Mouse (Mus musculus) kidney, embryonic 15.5 days (tissue): ENCODE measurements at regions not wholly inside any gene's neighbourhood (a gene's known extent, or its start where the extent isn't known, plus 50 kb on each side); places are given as distances from the start of the nearest gene placed in this dataset.
A peak's percentile ranks its signal among the peaks of the same experiment; 100 is the strongest.

Source experiments
- ATAC-seq: fragments of 200-750 bp; cut with Nextera tagmentation; replicated peaks from 2 replicates; pipeline ENCODE4 v1.8.0; 2017; ENCODE audit warnings: moderate TSS enrichment; ENCODE audit not compliant: low FRiP score
- H3K27ac ChIP-seq: fragments of 300-500 bp; sonication (generic); 2 replicates; pipeline ENCODE4 v1.5.1; 2015; ENCODE audit warnings: mild to moderate bottlenecking, inconsistent platforms
- H3K27me3 ChIP-seq: fragments of 300-500 bp; sonication (generic); 2 replicates; pipeline ENCODE4 v1.6.1; 2015; ENCODE audit warnings: inconsistent platforms
- H3K36me3 ChIP-seq: fragments of 300-500 bp; sonication (generic); 2 replicates; pipeline ENCODE4 v1.6.1; 2015; ENCODE audit warnings: inconsistent platforms
- H3K4me1 ChIP-seq: fragments of 300-500 bp; sonication (generic); 2 replicates; pipeline ENCODE4 v1.6.1; 2015; ENCODE audit warnings: inconsistent platforms
- H3K4me2 ChIP-seq: fragments of 300-500 bp; sonication (generic); 2 replicates; pipeline ENCODE4 v1.6.1; 2015; ENCODE audit warnings: moderate library complexity, mild to moderate bottlenecking, inconsistent platforms
- H3K4me3 ChIP-seq: fragments of 300-500 bp; sonication (generic); replicated peaks from 2 replicates; pipeline ENCODE4 v1.5.1; 2015; ENCODE audit warnings: mild to moderate bottlenecking, inconsistent platforms
- H3K9ac ChIP-seq: fragments of 300-500 bp; sonication (generic); 2 replicates; pipeline ENCODE4 v1.6.1; 2015; ENCODE audit warnings: mild to moderate bottlenecking, inconsistent platforms
- H3K9me3 ChIP-seq: fragments of 300-500 bp; sonication (generic); replicated peaks from 2 replicates; pipeline ENCODE4 v1.6.1; 2016; ENCODE audit warnings: inconsistent platforms
- WGBS: fragments of 180-500 bp; shearing (Covaris S2); methylation state at CpG from one replicate; pipeline ENCODE4 v1.1.7; 2015; ENCODE audit warnings: mixed read lengths; 5-methylcytosine and 5-hydroxymethylcytosine counted together

- H3K9me3 ChIP-seq, result no peaks in the 10 kb centered on the region
- H3K9ac ChIP-seq, result no peak overlapping the region
- WGBS, result 28% methylated on average over 7 of the region's 7 CpGs
- peak overlapping the region; percentile 33; the same call in 1 of the 2 replicates for H3K27ac ChIP-seq
- H3K36me3 ChIP-seq, result no peaks in the 10 kb centered on the region
- peak; percentile 77 for ATAC-seq
- H3K4me3 ChIP-seq, result no peak overlapping the region
- H3K4me2 ChIP-seq, result no peak overlapping the region
- no peaks in the 10 kb centered on the region for H3K27me3 ChIP-seq
- peaks cover 9% of the 10 kb centered on the region; the same call in 1 of the 2 replicates for H3K4me1 ChIP-seq
Measured at GRCm38 (mm10) chr2:75202587-75203220, 377.1 kb downstream of the Mtx2 start.

- Histone ChIP-seq H3K4me2 (peak overlapping the region; percentile 43), H3K9ac (no peak overlapping the region), H3K36me3 (no peaks in the 10 kb centered on the region), H3K27me3 (no peaks in the 10 kb centered on the region), H3K27ac (peak overlapping the region; percentile 4), H3K9me3 (no peaks in the 10 kb centered on the region), H3K4me3 (no peak overlapping the region), H3K4me1 (peaks cover 28% of the 10 kb centered on the region)
- WGBS, result 27% methylated on average over 27 of the region's 27 CpGs
- peak; percentile 53 for ATAC-seq
Measured at GRCm38 (mm10) chr2:75208821-75209758, 383.5 kb downstream of the Mtx2 start.

GRCm38 (mm10) chr2:75209790-75210583 lies 384.4 kb downstream of the Mtx2 start:
- WGBS, result 45% methylated on average over 17 of the region's 17 CpGs
- no peak overlapping the region for H3K27ac ChIP-seq
- H3K27me3 ChIP-seq, result no peaks in the 10 kb centered on the region
- H3K9me3 ChIP-seq, result no peaks in the 10 kb centered on the region
- no peak overlapping the region for H3K4me3 ChIP-seq
- H3K9ac ChIP-seq, result no peak overlapping the region
- peak overlapping the region; percentile 43; the same call in 1 of the 2 replicates for H3K4me2 ChIP-seq
- peak; percentile 67; the same call in 1 of the 2 replicates for ATAC-seq
- H3K36me3 ChIP-seq, result no peaks in the 10 kb centered on the region
- peaks cover 25% of the 10 kb centered on the region for H3K4me1 ChIP-seq

GRCm38 (mm10) chr2:75216931-75217330 lies 391.3 kb downstream of the Mtx2 start:
- 59% methylated on average over 5 of the region's 5 CpGs for WGBS
- no peaks in the 10 kb centered on the region for H3K36me3 ChIP-seq

GRCm38 (mm10) chr2:75220775-75221359 lies 395.3 kb downstream of the Mtx2 start:
- Histone ChIP-seq H3K9me3 (no peaks in the 10 kb centered on the region), H3K9ac (no peak overlapping the region), H3K4me1 (0 out of 2 replicates have a peak, but pooled peaks cover 7% of the 10 kb centered on the region), H3K4me2 (no peak overlapping the region), H3K36me3 (no peaks in the 10 kb centered on the region), H3K4me3 (no peak overlapping the region), H3K27me3 (no peaks in the 10 kb centered on the region), H3K27ac (no peak overlapping the region)
- no peak for ATAC-seq
- 63% methylated on average over 8 of the region's 8 CpGs for WGBS

More at GRCm38 (mm10) chr2:75216931-75217330, 391.3 kb downstream of the Mtx2 start:
- H3K27me3 ChIP-seq, result no peaks in the 10 kb centered on the region
- ATAC-seq, result no peak
- no peak overlapping the region for H3K27ac ChIP-seq
- no peaks in the 10 kb centered on the region for H3K9me3 ChIP-seq
- H3K4me3 ChIP-seq, result no peak overlapping the region
- H3K4me2 ChIP-seq, result no peak overlapping the region
- H3K4me1 ChIP-seq, result 0 out of 2 replicates have a peak, but pooled peaks cover 1% of the 10 kb centered on the region
- H3K9ac ChIP-seq, result no peak overlapping the region

GRCm38 (mm10) chr2:75224443-75224842 lies 398.8 kb downstream of the Mtx2 start:
- WGBS, result 41% methylated on average over 5 of the region's 5 CpGs
- 0 out of 2 replicates have a peak, but pooled peaks cover 7% of the 10 kb centered on the region for H3K4me1 ChIP-seq
- ATAC-seq, result peak; percentile 66
- H3K27me3 ChIP-seq, result no peaks in the 10 kb centered on the region
- H3K4me3 ChIP-seq, result no peak overlapping the region
- H3K9ac ChIP-seq, result no peak overlapping the region
- H3K9me3 ChIP-seq, result no peaks in the 10 kb centered on the region
- peak overlapping the region; percentile 48 for H3K27ac ChIP-seq
- H3K4me2 ChIP-seq, result no peak overlapping the region
- H3K36me3 ChIP-seq, result no peaks in the 10 kb centered on the region

- H3K27ac ChIP-seq, result no peak overlapping the region
- no peak overlapping the region for H3K4me2 ChIP-seq
- no peaks in the 10 kb centered on the region for H3K36me3 ChIP-seq
- no peak overlapping the region for H3K9ac ChIP-seq
- peaks cover 15% of the 10 kb centered on the region for H3K4me1 ChIP-seq
- H3K27me3 ChIP-seq, result no peaks in the 10 kb centered on the region
- 88% methylated on average over 1 of the region's 1 CpGs for WGBS
- no peak for ATAC-seq
- H3K9me3 ChIP-seq, result no peaks in the 10 kb centered on the region
- no peak overlapping the region for H3K4me3 ChIP-seq
Measured at GRCm38 (mm10) chr2:75240976-75241375, 415.4 kb downstream of the Mtx2 start.

- Histone ChIP-seq H3K36me3 (no peaks in the 10 kb centered on the region), H3K9me3 (no peaks in the 10 kb centered on the region), H3K4me1 (peaks cover 20% of the 10 kb centered on the region), H3K9ac (no peak overlapping the region), H3K4me3 (no peak overlapping the region), H3K27ac (peak overlapping the region; percentile 51), H3K27me3 (no peaks in the 10 kb centered on the region), H3K4me2 (peak overlapping the region; percentile 25)
- no peak; the same call in 1 of the 2 replicates for ATAC-seq
- WGBS, result 23% methylated on average over 17 of the region's 17 CpGs
Measured at GRCm38 (mm10) chr2:75244311-75245033, 414.6 kb upstream of the Hnrnpa3 start.

- Histone ChIP-seq H3K4me1 (peaks cover 20% of the 10 kb centered on the region), H3K9me3 (no peaks in the 10 kb centered on the region), H3K27ac (peak overlapping the region; percentile 42; the same call in 1 of the 2 replicates), H3K4me2 (no peak overlapping the region), H3K36me3 (no peaks in the 10 kb centered on the region), H3K4me3 (no peak overlapping the region), H3K9ac (no peak overlapping the region), H3K27me3 (no peaks in the 10 kb centered on the region)
- 80% methylated on average over 6 of the region's 6 CpGs for WGBS
- ATAC-seq, result no peak
Measured at GRCm38 (mm10) chr2:75245256-75245655, 413.8 kb upstream of the Hnrnpa3 start.

GRCm38 (mm10) chr2:75245662-75246061 lies 413.4 kb upstream of the Hnrnpa3 start:
- H3K4me1 ChIP-seq, result peaks cover 20% of the 10 kb centered on the region
- H3K4me2 ChIP-seq, result peak overlapping the region; percentile 48
- no peak overlapping the region for H3K4me3 ChIP-seq
- H3K36me3 ChIP-seq, result no peaks in the 10 kb centered on the region
- H3K27me3 ChIP-seq, result no peaks in the 10 kb centered on the region
- no peak overlapping the region for H3K27ac ChIP-seq
- H3K9me3 ChIP-seq, result no peaks in the 10 kb centered on the region
- ATAC-seq, result no peak
- no peak overlapping the region for H3K9ac ChIP-seq
- 61% methylated on average over 5 of the region's 5 CpGs for WGBS
